Mouse (Mus musculus) lung, embryonic 16.5 days (tissue): ENCODE data around the gene Rell1. TPM values are rescaled to one million over a fixed set of nuclear protein-coding genes. Genes with fewer than 3 reads are reported as not detected.
"Not testable (repeated sequence)": the region's sequence is repeated elsewhere in the genome, so short reads cannot be mapped to it uniquely, and the experiment has no call there.

Experiments used
- ATAC-seq: fragments of 200-750 bp; cut with Nextera tagmentation; 2 replicates; pipeline ENCODE4 v1.8.0; 2017; ENCODE audit warnings: low read depth, mild to moderate bottlenecking, moderate library complexity
- H3K27ac ChIP-seq: fragments of 300-500 bp; sonication (generic); 2 replicates; pipeline ENCODE4 v1.5.1; 2014; ENCODE audit warnings: mild to moderate bottlenecking, control low read depth, low read length
- H3K27me3 ChIP-seq: fragments of 300-500 bp; sonication (generic); 2 replicates; pipeline ENCODE4 v1.6.1; 2014; ENCODE audit warnings: low read depth, low read length, mixed read lengths; ENCODE audit not compliant: control insufficient read depth, insufficient read depth
- H3K36me3 ChIP-seq: fragments of 300-500 bp; sonication (generic); 2 replicates; pipeline ENCODE4 v1.6.1; 2014; ENCODE audit warnings: low read length; ENCODE audit not compliant: control insufficient read depth, insufficient read depth
- H3K4me1 ChIP-seq: fragments of 300-500 bp; sonication (generic); replicated peaks from 2 replicates; pipeline ENCODE4 v1.6.1; 2014; ENCODE audit warnings: low read length, mixed read lengths; ENCODE audit not compliant: control insufficient read depth, insufficient read depth
- H3K4me2 ChIP-seq: fragments of 300-500 bp; sonication (generic); 2 replicates; pipeline ENCODE4 v1.6.1; 2014; ENCODE audit warnings: low read depth, low read length, control low read depth
- H3K4me3 ChIP-seq: fragments of 300-500 bp; sonication (generic); 2 replicates; pipeline ENCODE4 v1.5.1; 2014; ENCODE audit warnings: mild to moderate bottlenecking, low read length, control low read depth
- H3K9ac ChIP-seq: fragments of 300-500 bp; sonication (generic); 2 replicates; pipeline ENCODE4 v1.6.1; 2014; ENCODE audit warnings: low read length, control low read depth
- H3K9me3 ChIP-seq: fragments of 300-500 bp; sonication (generic); 2 replicates; pipeline ENCODE4 v1.6.1; 2016; ENCODE audit warnings: low read length; ENCODE audit not compliant: control insufficient read depth
- WGBS: fragments of 180-500 bp; shearing (Covaris S2); extraction: QIAGEN DNeasy Blood & Tissue Kit; methylation state at CpG from one replicate; pipeline ENCODE4 v1.1.7; 2014; 5-methylcytosine and 5-hydroxymethylcytosine counted together
- polyA plus RNA-seq: library from polyadenylated mRNA; unstranded; fragments of >200 nt; fragmentation: Nextera tagmentation; extraction: Ambion mirVana; gene quantifications from 2 replicates; pipeline ENCODE4 v1.2.1, GENCODE M21; 2015

Rell1 gene
- polyA plus RNA-seq, 1 experiment from 2014 or later = 27.4 TPM

- H3K4me3 ChIP-seq = no peak overlapping the region
- no peak for ATAC-seq
- H3K27ac ChIP-seq = no peak overlapping the region
- WGBS = 56% methylated on average over 1 of the region's 1 CpGs
- no peaks in the 10 kb centered on the region for H3K27me3 ChIP-seq
- H3K9ac ChIP-seq = no peak overlapping the region
- H3K36me3 ChIP-seq = 0 out of 2 replicates have a peak, but pooled peaks cover 3% of the 10 kb centered on the region
- H3K9me3 ChIP-seq = no peaks in the 10 kb centered on the region
- H3K4me1 ChIP-seq = peaks cover 8% of the 10 kb centered on the region
- no peak overlapping the region for H3K4me2 ChIP-seq
Observed at GRCm38 (mm10) chr5:63914896-63915295, 53.8 kb downstream of the Rell1 start.

- no peaks in the 10 kb centered on the region for H3K9me3 ChIP-seq
- H3K36me3 ChIP-seq = 0 out of 2 replicates have a peak, but pooled peaks cover 3% of the 10 kb centered on the region
- peaks cover 2% of the 10 kb centered on the region for H3K4me1 ChIP-seq
- no peak overlapping the region for H3K27ac ChIP-seq
- H3K9ac ChIP-seq = no peak overlapping the region
- no peak overlapping the region for H3K4me3 ChIP-seq
- no peak; the same call in 1 of the 2 replicates for ATAC-seq
- H3K4me2 ChIP-seq = no peak overlapping the region
- no peaks in the 10 kb centered on the region for H3K27me3 ChIP-seq
- WGBS = 75% methylated on average over 10 of the region's 10 CpGs
Observed at GRCm38 (mm10) chr5:63910171-63910960, 58.3 kb downstream of the Rell1 start.

GRCm38 (mm10) chr5:63907513-63907912 is 61.2 kb downstream of the Rell1 start:
- Histone ChIP-seq H3K4me2 (no peak overlapping the region), H3K4me1 (no peaks in the 10 kb centered on the region), H3K36me3 (0 out of 2 replicates have a peak, but pooled peaks cover 3% of the 10 kb centered on the region), H3K27ac (no peak overlapping the region), H3K27me3 (no peaks in the 10 kb centered on the region), H3K4me3 (no peak overlapping the region), H3K9me3 (no peaks in the 10 kb centered on the region), H3K9ac (no peak overlapping the region)
- no peak for ATAC-seq
- WGBS = 58% methylated on average over 4 of the region's 4 CpGs

- H3K9me3 ChIP-seq = no peaks in the 10 kb centered on the region
- no peak overlapping the region for H3K4me2 ChIP-seq
- ATAC-seq = peak; percentile 55
- WGBS = 36% methylated on average over 13 of the region's 13 CpGs
- no peak overlapping the region for H3K9ac ChIP-seq
- H3K4me1 ChIP-seq = no peaks in the 10 kb centered on the region
- H3K27ac ChIP-seq = no peak overlapping the region
- H3K36me3 ChIP-seq = 0 out of 2 replicates have a peak, but pooled peaks cover 3% of the 10 kb centered on the region
- H3K4me3 ChIP-seq = no peak overlapping the region
- no peaks in the 10 kb centered on the region for H3K27me3 ChIP-seq
Observed at GRCm38 (mm10) chr5:63906149-63907093, 62.3 kb downstream of the Rell1 start.

- Histone ChIP-seq H3K9ac (no peak overlapping the region), H3K4me2 (no peak overlapping the region), H3K27ac (no peak overlapping the region), H3K36me3 (no peaks in the 10 kb centered on the region), H3K9me3 (no peaks in the 10 kb centered on the region), H3K27me3 (no peaks in the 10 kb centered on the region), H3K4me3 (no peak overlapping the region), H3K4me1 (no peaks in the 10 kb centered on the region)
- ATAC-seq = no peak
- WGBS = 58% methylated on average over 3 of the region's 3 CpGs
Observed at GRCm38 (mm10) chr5:63903329-63903728, 65.4 kb downstream of the Rell1 start.

- H3K27me3 ChIP-seq = no peaks in the 10 kb centered on the region
- no peak overlapping the region for H3K9ac ChIP-seq
- 61% methylated on average over 3 of the region's 3 CpGs for WGBS
- H3K36me3 ChIP-seq = no peaks in the 10 kb centered on the region
- no peak overlapping the region for H3K4me2 ChIP-seq
- H3K9me3 ChIP-seq = no peaks in the 10 kb centered on the region; the same call in 1 of the 2 replicates
- 0 out of 2 replicates have a peak, but pooled peaks cover 3% of the 10 kb centered on the region for H3K4me1 ChIP-seq
- H3K4me3 ChIP-seq = no peak overlapping the region
- H3K27ac ChIP-seq = no peak overlapping the region
- no peak for ATAC-seq
Observed at GRCm38 (mm10) chr5:63897820-63898110, 70.9 kb downstream of the Rell1 start.

GRCm38 (mm10) chr5:63897001-63897819 is 71.5 kb downstream of the Rell1 start:
- 81% methylated on average over 5 of the region's 5 CpGs for WGBS

GRCm38 (mm10) chr5:63891912-63892311 is 76.8 kb downstream of the Rell1 start:
- peaks cover 15% of the 10 kb centered on the region; the same call in 1 of the 2 replicates for H3K4me1 ChIP-seq
- 47% methylated on average over 6 of the region's 6 CpGs for WGBS
- H3K27me3 ChIP-seq = no peaks in the 10 kb centered on the region
- 0 out of 2 replicates have a peak, but pooled peaks cover 3% of the 10 kb centered on the region for H3K36me3 ChIP-seq
- no peak overlapping the region for H3K4me3 ChIP-seq
- H3K9me3 ChIP-seq = no peaks in the 10 kb centered on the region; the same call in 1 of the 2 replicates
- no peak overlapping the region for H3K4me2 ChIP-seq
- no peak overlapping the region for H3K9ac ChIP-seq
- H3K27ac ChIP-seq = peak overlapping the region; percentile 69
- ATAC-seq = peak; percentile 61

More at GRCm38 (mm10) chr5:63897001-63897819, 71.5 kb downstream of the Rell1 start:
- not testable (repeated sequence) for H3K9ac ChIP-seq, H3K36me3 ChIP-seq, ATAC-seq, H3K27ac ChIP-seq, H3K27me3 ChIP-seq, H3K9me3 ChIP-seq, H3K4me2 ChIP-seq, H3K4me1 ChIP-seq, H3K4me3 ChIP-seq
